Mouse (Mus musculus) bone marrow, adult 2 months (tissue): ENCODE results near the gene Abca3.

ENCODE experiments used
- CTCF ChIP-seq: fragments of 200-500 bp; IDR thresholded peaks from 2 replicates; pipeline ENCODE4 v1.5.1; 2011; ENCODE audit warnings: low read length, control low read depth; ENCODE audit not compliant: control insufficient read depth, insufficient read depth
- POLR2A ChIP-seq: fragments of 200-500 bp; IDR thresholded peaks from 2 replicates; pipeline ENCODE4 v1.6.1; 2011; ENCODE audit warnings: low read depth, mild to moderate bottlenecking, control low read depth, low read length, borderline replicate concordance; ENCODE audit not compliant: control insufficient read depth

DNA sequence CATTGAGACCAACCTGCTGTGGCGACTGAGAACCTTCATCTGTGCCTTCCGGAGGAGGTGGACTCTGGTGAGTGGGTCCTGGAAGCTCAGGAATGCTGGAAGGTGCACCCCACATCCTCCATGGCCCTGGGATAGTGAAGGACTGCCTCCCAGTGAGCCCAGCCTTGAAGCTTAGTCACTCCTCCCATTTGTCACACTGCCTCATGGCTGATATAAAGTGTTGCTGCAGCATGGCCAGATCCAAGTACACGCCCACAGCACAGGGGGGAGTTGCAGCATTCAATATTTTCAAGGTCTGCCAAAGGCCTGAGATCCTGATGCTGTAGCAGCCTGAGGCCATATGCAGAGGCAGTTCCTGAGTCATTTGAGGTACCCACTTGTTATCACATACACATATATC is 50.6 kb downstream of the Abca3 start:
- TF ChIP-seq CTCF (no peak), POLR2A (no peak)
